Mouse (Mus musculus): ENCODE data around the gene Mex3b. TPM values are rescaled to one million over a fixed set of nuclear protein-coding genes. Genes with fewer than 3 reads are reported as not detected.

Mex3b gene
- polyA plus RNA-seq, 2 experiments, result 0.48 to 1.4 TPM

- Histone ChIP-seq H3K27me3 (ENCODE audit: control insufficient read depth, insufficient read depth, low read length) (no peaks in the 10 kb centered on the region), H3K9ac (replicated peaks) (no peak overlapping the region), H3K4me2 (ENCODE audit: low read depth) (no peak overlapping the region), H3K27ac (no peak overlapping the region), H3K9me3 (ENCODE audit: control insufficient read depth, low read length) (no peaks in the 10 kb centered on the region), H3K36me3 (replicated peaks; ENCODE audit: control insufficient read depth, insufficient read depth, low read depth) (no peaks in the 10 kb centered on the region), H3K4me1 (replicated peaks; ENCODE audit: control insufficient read depth in 2 of 2, insufficient read depth in 2 of 2, low read length in 1 of 2) (no peaks in the 10 kb centered on the region), H3K4me3 (ENCODE audit: insufficient read depth in 1 of 2, low read depth in 2 of 2, low read length in 2 of 2) (no peak overlapping the region)
- ATAC-seq (ENCODE audit: insufficient read depth), result no peak
- WGBS (ENCODE audit: insufficient replicate concordance), result 63% methylated on average over 3 of the region's 3 CpGs
- no peak for DNase-seq (ENCODE audit: low read depth in 3 of 3, low spot score in 3 of 3)
- no peak for TF ChIP-seq EP300 (IDR thresholded peaks at IDR 0.05; ENCODE audit: low read depth)
- TF ChIP-seq CTCF (IDR thresholded peaks at IDR 0.05; ENCODE audit: low read depth), result no peak
Measured at GRCm38 (mm10) chr7:82905527-82905926, 38.4 kb downstream of the Mex3b start.

GRCm38 (mm10) chr7:82907081-82907480 is 39.9 kb downstream of the Mex3b start:
- no peak overlapping the region for H3K27ac ChIP-seq
- H3K9me3 ChIP-seq (ENCODE audit: control insufficient read depth, low read length), result no peaks in the 10 kb centered on the region
- H3K9ac ChIP-seq (replicated peaks), result no peak overlapping the region
- no peak overlapping the region for H3K4me2 ChIP-seq (ENCODE audit: low read depth)
- no peak for ATAC-seq (ENCODE audit: insufficient read depth)
- DNase-seq (ENCODE audit: low read depth in 3 of 3, low spot score in 3 of 3), result no peak
- no peaks in the 10 kb centered on the region for H3K27me3 ChIP-seq (ENCODE audit: control insufficient read depth, insufficient read depth, low read length)
- WGBS (ENCODE audit: insufficient replicate concordance), result 41% methylated on average over 1 of the region's 1 CpGs
- no peak overlapping the region for H3K4me3 ChIP-seq (ENCODE audit: insufficient read depth in 1 of 2, low read depth in 2 of 2, low read length in 2 of 2)
- no peaks in the 10 kb centered on the region for H3K4me1 ChIP-seq (replicated peaks; ENCODE audit: control insufficient read depth in 2 of 2, insufficient read depth in 2 of 2, low read length in 1 of 2)
- no peaks in the 10 kb centered on the region for H3K36me3 ChIP-seq (replicated peaks; ENCODE audit: control insufficient read depth, insufficient read depth, low read depth)
- TF ChIP-seq EP300 (IDR thresholded peaks at IDR 0.05; ENCODE audit: low read depth) (no peak), CTCF (IDR thresholded peaks at IDR 0.05; ENCODE audit: low read depth) (no peak)

GRCm38 (mm10) chr7:82910536-82911384 is 43.6 kb downstream of the Mex3b start:
- Histone ChIP-seq H3K4me2 (ENCODE audit: low read depth) (no peak overlapping the region), H3K4me3 (ENCODE audit: insufficient read depth in 1 of 2, low read depth in 2 of 2, low read length in 2 of 2) (no peak overlapping the region), H3K27ac (no peak overlapping the region), H3K9me3 (ENCODE audit: control insufficient read depth, low read length) (no peaks in the 10 kb centered on the region), H3K4me1 (replicated peaks; ENCODE audit: control insufficient read depth in 2 of 2, insufficient read depth in 2 of 2, low read length in 1 of 2) (no peaks in the 10 kb centered on the region), H3K9ac (replicated peaks) (no peak overlapping the region), H3K36me3 (replicated peaks; ENCODE audit: control insufficient read depth, insufficient read depth, low read depth) (no peaks in the 10 kb centered on the region), H3K27me3 (ENCODE audit: control insufficient read depth, insufficient read depth, low read length) (no peaks in the 10 kb centered on the region)
- DNase-seq (ENCODE audit: low read depth in 3 of 3, low spot score in 3 of 3), result no peak
- no peak for ATAC-seq (ENCODE audit: insufficient read depth)
- 59% methylated on average over 10 of the region's 10 CpGs for WGBS (ENCODE audit: insufficient replicate concordance)
- TF ChIP-seq EP300 (IDR thresholded peaks at IDR 0.05; ENCODE audit: low read depth) (no peak), CTCF (IDR thresholded peaks at IDR 0.05; ENCODE audit: low read depth) (no peak)

- Histone ChIP-seq H3K4me3 (ENCODE audit: insufficient read depth in 1 of 2, low read depth in 2 of 2, low read length in 2 of 2) (no peak overlapping the region), H3K4me1 (replicated peaks; ENCODE audit: control insufficient read depth in 2 of 2, insufficient read depth in 2 of 2, low read length in 1 of 2) (no peaks in the 10 kb centered on the region), H3K27ac (no peak overlapping the region), H3K4me2 (ENCODE audit: low read depth) (no peak overlapping the region), H3K27me3 (ENCODE audit: control insufficient read depth, insufficient read depth, low read length) (no peaks in the 10 kb centered on the region), H3K9me3 (ENCODE audit: control insufficient read depth, low read length) (no peaks in the 10 kb centered on the region), H3K36me3 (replicated peaks; ENCODE audit: control insufficient read depth, insufficient read depth, low read depth) (no peaks in the 10 kb centered on the region), H3K9ac (replicated peaks) (no peak overlapping the region)
- DNase-seq (ENCODE audit: low read depth in 3 of 3, low spot score in 3 of 3) (no peak), ATAC-seq (ENCODE audit: insufficient read depth) (no peak)
- no peak for TF ChIP-seq EP300 (IDR thresholded peaks at IDR 0.05; ENCODE audit: low read depth)
- 73% methylated on average over 10 of the region's 10 CpGs for WGBS (ENCODE audit: insufficient replicate concordance)
Measured at GRCm38 (mm10) chr7:82911501-82911900, 44.4 kb downstream of the Mex3b start.

GRCm38 (mm10) chr7:82914297-82914696 is 47.2 kb downstream of the Mex3b start:
- Histone ChIP-seq H3K9ac (replicated peaks) (no peak overlapping the region), H3K36me3 (replicated peaks; ENCODE audit: control insufficient read depth, insufficient read depth, low read depth) (no peaks in the 10 kb centered on the region), H3K9me3 (ENCODE audit: control insufficient read depth, low read length) (no peaks in the 10 kb centered on the region), H3K4me1 (replicated peaks; ENCODE audit: control insufficient read depth in 2 of 2, insufficient read depth in 2 of 2, low read length in 1 of 2) (no peaks in the 10 kb centered on the region), H3K4me2 (ENCODE audit: low read depth) (no peak overlapping the region), H3K27me3 (ENCODE audit: control insufficient read depth, insufficient read depth, low read length) (no peaks in the 10 kb centered on the region), H3K27ac (no peak overlapping the region), H3K4me3 (ENCODE audit: insufficient read depth in 1 of 2, low read depth in 2 of 2, low read length in 2 of 2) (no peak overlapping the region)
- DNase-seq (ENCODE audit: low read depth in 3 of 3, low spot score in 3 of 3) (no peak), ATAC-seq (ENCODE audit: insufficient read depth) (no peak)
- 46% methylated on average over 4 of the region's 4 CpGs for WGBS (ENCODE audit: insufficient replicate concordance)
- TF ChIP-seq EP300 (IDR thresholded peaks at IDR 0.05; ENCODE audit: low read depth) (no peak), CTCF (IDR thresholded peaks at IDR 0.05; ENCODE audit: low read depth) (no peak)

Other genes with a start within 250 kb of the Mex3b start
- gene Saxo2, start 218.8 kb upstream of the Mex3b start, polyA plus RNA-seq (2012; rRNA removed), result 0.22 and 0.25 TPM in 2 replicates
- 0.52 and 0.62 TPM in 2 replicates for gene Saxo2, start 218.8 kb upstream of the Mex3b start, polyA plus RNA-seq (2014; fragmentation: Nextera tagmentation; extraction: Ambion mirVana)
- gene Efl1, start 218.7 kb upstream of the Mex3b start, polyA plus RNA-seq (2012; rRNA removed), result 1.9 and 3.2 TPM in 2 replicates
- 8.0 and 10.3 TPM in 2 replicates for gene Efl1, start 218.7 kb upstream of the Mex3b start, polyA plus RNA-seq (2014; fragmentation: Nextera tagmentation; extraction: Ambion mirVana)

Data from liver, embryonic 14.5 days (tissue).